Mouse (Mus musculus): Measurements from ENCODE around the gene Wdr48. TPM values are rescaled to one million over a fixed set of nuclear protein-coding genes. Genes with fewer than 3 reads are reported as not detected.

Gene Wdr48
- polyA plus RNA-seq, 1 experiment from 2014 or later, result 14.3 TPM

- TF ChIP-seq CTCF (IDR thresholded peaks at IDR 0.05; ENCODE audit: low read depth), result no peak
- Histone ChIP-seq H3K4me1 (replicated peaks; ENCODE audit: control insufficient read depth, insufficient read depth, low read length) (no peaks in the 10 kb centered on the region), H3K9me3 (ENCODE audit: control insufficient read depth) (no peaks in the 10 kb centered on the region), H3K4me2 (replicated peaks; ENCODE audit: low read depth) (no peak overlapping the region), H3K4me3 (ENCODE audit: low read depth, low read length) (no peak overlapping the region), H3K36me3 (ENCODE audit: control insufficient read depth, insufficient read depth) (no peaks in the 10 kb centered on the region), H3K9ac (ENCODE audit: low read depth, low read length) (no peak overlapping the region), H3K27ac (ENCODE audit: low read depth, low read length) (no peak overlapping the region), H3K27me3 (replicated peaks; ENCODE audit: control insufficient read depth, insufficient read depth, low read length) (no peaks in the 10 kb centered on the region)
- ATAC-seq, result peak; percentile 82
- 38% methylated on average over 8 of the region's 8 CpGs for WGBS
Measured at GRCm38 (mm10) chr9:119854170-119854569, 40.5 kb upstream of the Wdr48 start.

- no peak overlapping the region for H3K27ac ChIP-seq (ENCODE audit: low read depth, low read length)
- H3K4me3 ChIP-seq (ENCODE audit: low read depth, low read length), result no peak overlapping the region
- no peaks in the 10 kb centered on the region for H3K4me1 ChIP-seq (replicated peaks; ENCODE audit: control insufficient read depth, insufficient read depth, low read length)
- no peak for TF ChIP-seq CTCF (IDR thresholded peaks at IDR 0.05; ENCODE audit: low read depth)
- H3K36me3 ChIP-seq (ENCODE audit: control insufficient read depth, insufficient read depth), result no peaks in the 10 kb centered on the region
- H3K9me3 ChIP-seq (ENCODE audit: control insufficient read depth), result no peaks in the 10 kb centered on the region
- no peak overlapping the region for H3K9ac ChIP-seq (ENCODE audit: low read depth, low read length)
- 0 out of 2 replicates have a peak, but pooled peaks have one; percentile 31 for ATAC-seq
- 73% methylated on average over 4 of the region's 4 CpGs for WGBS
- H3K27me3 ChIP-seq (replicated peaks; ENCODE audit: control insufficient read depth, insufficient read depth, low read length), result no peaks in the 10 kb centered on the region
- H3K4me2 ChIP-seq (replicated peaks; ENCODE audit: low read depth), result no peak overlapping the region
Measured at GRCm38 (mm10) chr9:119887144-119887901, 7.4 kb upstream of the Wdr48 start.

GRCm38 (mm10) chr9:119888843-119889246, 5.8 kb upstream of the Wdr48 start:
- Histone ChIP-seq H3K9ac (ENCODE audit: low read depth, low read length) (no peak overlapping the region), H3K4me3 (ENCODE audit: low read depth, low read length) (no peak overlapping the region), H3K4me2 (replicated peaks; ENCODE audit: low read depth) (no peak overlapping the region), H3K27me3 (replicated peaks; ENCODE audit: control insufficient read depth, insufficient read depth, low read length) (no peaks in the 10 kb centered on the region), H3K27ac (ENCODE audit: low read depth, low read length) (no peak overlapping the region), H3K36me3 (ENCODE audit: control insufficient read depth, insufficient read depth) (no peaks in the 10 kb centered on the region), H3K9me3 (ENCODE audit: control insufficient read depth) (no peaks in the 10 kb centered on the region), H3K4me1 (replicated peaks; ENCODE audit: control insufficient read depth, insufficient read depth, low read length) (no peaks in the 10 kb centered on the region)
- no peak for ATAC-seq
- WGBS, result 66% methylated on average over 2 of the region's 2 CpGs
- TF ChIP-seq CTCF (IDR thresholded peaks at IDR 0.05; ENCODE audit: low read depth), result no peak

GRCm38 (mm10) chr9:119889446-119889845, 5.2 kb upstream of the Wdr48 start:
- H3K4me1 ChIP-seq (replicated peaks; ENCODE audit: control insufficient read depth, insufficient read depth, low read length), result 0 out of 2 replicates have a peak, but pooled peaks cover 2% of the 10 kb centered on the region
- no peak for TF ChIP-seq CTCF (IDR thresholded peaks at IDR 0.05; ENCODE audit: low read depth)
- no peaks in the 10 kb centered on the region for H3K36me3 ChIP-seq (ENCODE audit: control insufficient read depth, insufficient read depth)
- no peaks in the 10 kb centered on the region for H3K27me3 ChIP-seq (replicated peaks; ENCODE audit: control insufficient read depth, insufficient read depth, low read length)
- no peak overlapping the region for H3K27ac ChIP-seq (ENCODE audit: low read depth, low read length)
- no peak overlapping the region for H3K4me3 ChIP-seq (ENCODE audit: low read depth, low read length)
- no peak for ATAC-seq
- H3K4me2 ChIP-seq (replicated peaks; ENCODE audit: low read depth), result no peak overlapping the region
- no peaks in the 10 kb centered on the region for H3K9me3 ChIP-seq (ENCODE audit: control insufficient read depth)
- no peak overlapping the region for H3K9ac ChIP-seq (ENCODE audit: low read depth, low read length)
- WGBS, result 83% methylated on average over 9 of the region's 9 CpGs

GRCm38 (mm10) chr9:119890692-119891091, 4.0 kb upstream of the Wdr48 start:
- Histone ChIP-seq H3K4me1 (replicated peaks; ENCODE audit: control insufficient read depth, insufficient read depth, low read length) (peaks cover 6% of the 10 kb centered on the region), H3K4me3 (ENCODE audit: low read depth, low read length) (no peak overlapping the region), H3K9ac (ENCODE audit: low read depth, low read length) (no peak overlapping the region), H3K27me3 (replicated peaks; ENCODE audit: control insufficient read depth, insufficient read depth, low read length) (no peaks in the 10 kb centered on the region), H3K36me3 (ENCODE audit: control insufficient read depth, insufficient read depth) (no peaks in the 10 kb centered on the region), H3K4me2 (replicated peaks; ENCODE audit: low read depth) (no peak overlapping the region), H3K9me3 (ENCODE audit: control insufficient read depth) (no peaks in the 10 kb centered on the region), H3K27ac (ENCODE audit: low read depth, low read length) (no peak overlapping the region)
- WGBS, result 37% methylated on average over 2 of the region's 2 CpGs
- peak; percentile 78 for TF ChIP-seq CTCF (IDR thresholded peaks at IDR 0.05; ENCODE audit: low read depth)
- ATAC-seq, result no peak

GRCm38 (mm10) chr9:119893881-119894280, 797 bp upstream of the Wdr48 start:
- WGBS, result 83% methylated on average over 5 of the region's 5 CpGs
- H3K4me3 ChIP-seq (ENCODE audit: low read depth, low read length), result no peak overlapping the region
- no peak overlapping the region for H3K27ac ChIP-seq (ENCODE audit: low read depth, low read length)
- H3K4me2 ChIP-seq (replicated peaks; ENCODE audit: low read depth), result peak overlapping the region; percentile 79; the same call in 1 of the 2 replicates
- TF ChIP-seq CTCF (IDR thresholded peaks at IDR 0.05; ENCODE audit: low read depth), result no peak
- no peaks in the 10 kb centered on the region for H3K9me3 ChIP-seq (ENCODE audit: control insufficient read depth)
- ATAC-seq, result no peak
- H3K9ac ChIP-seq (ENCODE audit: low read depth, low read length), result no peak overlapping the region
- H3K4me1 ChIP-seq (replicated peaks; ENCODE audit: control insufficient read depth, insufficient read depth, low read length), result peaks cover 8% of the 10 kb centered on the region
- H3K36me3 ChIP-seq (ENCODE audit: control insufficient read depth, insufficient read depth), result no peaks in the 10 kb centered on the region
- no peaks in the 10 kb centered on the region for H3K27me3 ChIP-seq (replicated peaks; ENCODE audit: control insufficient read depth, insufficient read depth, low read length)
